Mouse (Mus musculus) layer of hippocampus, postnatal 25 days (tissue): ENCODE results near the gene Arrb2. TPM values are rescaled to one million over a fixed set of nuclear protein-coding genes. Genes with fewer than 3 reads are reported as not detected.
"Not testable (repeated sequence)": the region's sequence is repeated elsewhere in the genome, so short reads cannot be mapped to it uniquely, and the experiment has no call there.

ENCODE experiments used
- DNase-seq, 2 experiments: peaks; one replicate each; pipeline ENCODE4 v3.0.0; 2022; ENCODE audit warnings: mixed read lengths in 2 of 2, low spot score in 1 of 2; ENCODE audit errors: extremely low spot score in 1 of 2
- total RNA-seq, 2 experiments: library from RNA; stranded (reverse); gene quantifications; 2 replicates each; pipeline ENCODE4 v1.2.3; 2021

The Arrb2 gene
- total RNA-seq, 2 experiments from 2014 or later = 90.7 to 104 TPM

GRCm38 (mm10) chr11:70441882-70442281, 9.4 kb downstream of the Arrb2 start:
- DNase-seq = no peak

- no peak for DNase-seq
Observed at GRCm38 (mm10) chr11:70443964-70444363, 11.5 kb downstream of the Arrb2 start.

- DNase-seq = no peak
Observed at GRCm38 (mm10) chr11:70444667-70445066, 12.2 kb downstream of the Arrb2 start.

GRCm38 (mm10) chr11:70446756-70447155, 14.3 kb downstream of the Arrb2 start:
- DNase-seq = no peak

GRCm38 (mm10) chr11:70447373-70447772, 14.9 kb downstream of the Arrb2 start:
- DNase-seq = no peak

GRCm38 (mm10) chr11:70450926-70451325, 18.5 kb downstream of the Arrb2 start:
- no peak for DNase-seq

GRCm38 (mm10) chr11:70451797-70452498, 19.5 kb downstream of the Arrb2 start, which contains the start of gene Med11:
TSS of gene Med11 (plus strand) at chr11:70451919.
- peak; percentile 87 to 88 for DNase-seq

- no peak for DNase-seq
Observed at GRCm38 (mm10) chr11:70453261-70454044, 21.0 kb downstream of the Arrb2 start.

- no peak for DNase-seq
Observed at GRCm38 (mm10) chr11:70458688-70459600, 26.5 kb downstream of the Arrb2 start, which contains the start of gene Zmynd15. TSS of gene Zmynd15 (plus strand) at chr11:70459433.

- no peak for DNase-seq
Observed at GRCm38 (mm10) chr11:70459601-70460101, 27.2 kb downstream of the Arrb2 start, which contains the start of gene Cxcl16. TSS of gene Cxcl16 (minus strand) at chr11:70459984.

GRCm38 (mm10) chr11:70463970-70464369, 31.5 kb downstream of the Arrb2 start:
- DNase-seq = no peak

GRCm38 (mm10) chr11:70465211-70465610, 32.8 kb downstream of the Arrb2 start:
- DNase-seq = no peak

- DNase-seq = no peak
Observed at GRCm38 (mm10) chr11:70465824-70466223, 33.4 kb downstream of the Arrb2 start.

- no peak for DNase-seq
Observed at GRCm38 (mm10) chr11:70467902-70468619, 35.6 kb downstream of the Arrb2 start.

- no peak for DNase-seq
Observed at GRCm38 (mm10) chr11:70469764-70470163, 37.3 kb downstream of the Arrb2 start.

- no peak for DNase-seq
Observed at GRCm38 (mm10) chr11:70472716-70473115, 40.3 kb downstream of the Arrb2 start.

- not testable (repeated sequence) for DNase-seq
Observed at GRCm38 (mm10) chr11:70473291-70473690, 40.9 kb downstream of the Arrb2 start.

GRCm38 (mm10) chr11:70474872-70475534, 42.6 kb downstream of the Arrb2 start:
- DNase-seq = no peak

GRCm38 (mm10) chr11:70485498-70485897, 53.1 kb downstream of the Arrb2 start:
- no peak for DNase-seq
